Mouse (Mus musculus): ENCODE data around the gene Cenpm.

- TF ChIP-seq CTCF (IDR thresholded peaks at IDR 0.05; ENCODE audit: low read depth, low read length) (no peak), GATA1 (IDR thresholded peaks at IDR 0.05; ENCODE audit: borderline replicate concordance, low read length) (no peak)
Measured at GRCm38 (mm10) chr15:82213222-82213621, 31.3 kb downstream of the Cenpm start.

Data from G1E (cell line).